Mouse (Mus musculus) heart, postnatal 0 days (tissue): ENCODE data around the gene Dcps.

Experiments
- CTCF ChIP-seq: IDR thresholded peaks from 2 replicates; pipeline ENCODE4 v1.5.1; 2016; ENCODE audit warnings: antibody characterized with exemption, control low read depth, low read depth
- EP300 ChIP-seq: IDR thresholded peaks from 2 replicates; pipeline ENCODE4 v1.6.1; 2016; ENCODE audit warnings: antibody characterized with exemption, low read depth

DNA sequence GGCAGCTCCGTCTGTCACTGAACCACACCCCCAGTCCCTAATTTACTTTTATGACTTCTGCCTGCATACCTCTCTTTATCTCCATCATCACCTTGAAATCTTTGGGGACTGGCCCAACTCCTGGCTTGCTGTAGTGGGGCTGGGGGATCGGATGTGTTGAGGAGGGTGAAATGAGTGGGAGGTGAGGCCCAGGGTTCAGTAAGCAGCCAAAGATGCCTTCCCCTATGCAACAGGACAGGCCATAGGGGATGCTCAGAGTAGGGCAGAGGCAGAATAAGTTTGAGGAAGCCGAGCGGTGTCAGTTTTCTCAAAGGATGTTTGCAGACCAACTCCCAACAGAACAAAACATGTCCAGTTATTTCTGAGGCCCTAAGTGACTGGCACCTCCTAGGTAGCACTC lies 60.6 kb downstream of the Dcps start:
- TF ChIP-seq CTCF (no peak), EP300 (no peak)
